Mouse (Mus musculus) c-Kit-positive CD71-negative TER-119-negative erythroid progenitor cells, embryonic 14.5 days (primary cell): ENCODE measurements around the gene Crybg3.

ENCODE experiments used
- DNase-seq: peaks from one replicate; pipeline ENCODE4 v3.0.0-alpha.2; 2013; ENCODE audit warnings: low read depth

Gene Crybg3

GRCm38 (mm10) chr16:59600311-59601251 lies at the start of gene Crybg3:
Gene Crybg3, minus strand, starts transcription at chr16:59600979.
- DNase-seq, result no peak

GRCm38 (mm10) chr16:59643766-59644165 lies 43.0 kb upstream of the Crybg3 start:
- no peak for DNase-seq

GRCm38 (mm10) chr16:59639985-59640384 lies 39.2 kb upstream of the Crybg3 start:
- no peak for DNase-seq

GRCm38 (mm10) chr16:59639102-59639691 lies 38.4 kb upstream of the Crybg3 start, which contains the start of gene Arl6:
Gene Arl6, minus strand, starts transcription at chr16:59639391.
- DNase-seq, result peak; percentile 76

- DNase-seq, result no peak
Observed at GRCm38 (mm10) chr16:59634598-59634997, 33.8 kb upstream of the Crybg3 start.

- no peak for DNase-seq
Observed at GRCm38 (mm10) chr16:59621554-59621953, 20.8 kb upstream of the Crybg3 start.

GRCm38 (mm10) chr16:59617167-59617566 lies 16.4 kb upstream of the Crybg3 start:
- DNase-seq, result no peak

- DNase-seq, result no peak
Observed at GRCm38 (mm10) chr16:59615675-59616074, 14.9 kb upstream of the Crybg3 start.

GRCm38 (mm10) chr16:59610750-59611149 lies 10.0 kb upstream of the Crybg3 start:
- DNase-seq, result no peak

- peak; percentile 28 for DNase-seq
Observed at GRCm38 (mm10) chr16:59604078-59604781, 3.5 kb upstream of the Crybg3 start.

- DNase-seq, result no peak
Observed at GRCm38 (mm10) chr16:59599411-59600265, 1.1 kb downstream of the Crybg3 start.

- DNase-seq, result no peak
Observed at GRCm38 (mm10) chr16:59598997-59599396, 1.8 kb downstream of the Crybg3 start.

GRCm38 (mm10) chr16:59597256-59597655 lies 3.5 kb downstream of the Crybg3 start:
- DNase-seq, result no peak

GRCm38 (mm10) chr16:59594714-59595113 lies 6.1 kb downstream of the Crybg3 start:
- no peak for DNase-seq

- no peak for DNase-seq
Observed at GRCm38 (mm10) chr16:59590790-59591189, 10.0 kb downstream of the Crybg3 start.

GRCm38 (mm10) chr16:59588351-59589025 lies 12.3 kb downstream of the Crybg3 start:
- no peak for DNase-seq

- no peak for DNase-seq
Observed at GRCm38 (mm10) chr16:59587816-59588215, 13.0 kb downstream of the Crybg3 start.

- no peak for DNase-seq
Observed at GRCm38 (mm10) chr16:59586911-59587310, 13.9 kb downstream of the Crybg3 start.

- DNase-seq, result no peak
Observed at GRCm38 (mm10) chr16:59586276-59586675, 14.5 kb downstream of the Crybg3 start.

GRCm38 (mm10) chr16:59585706-59586244 lies 15.0 kb downstream of the Crybg3 start:
- no peak for DNase-seq

GRCm38 (mm10) chr16:59583515-59583914 lies 17.3 kb downstream of the Crybg3 start:
- no peak for DNase-seq
